26 mouse cellular contexts compared by ENCODE assay signal in the genomic region with DNA sequence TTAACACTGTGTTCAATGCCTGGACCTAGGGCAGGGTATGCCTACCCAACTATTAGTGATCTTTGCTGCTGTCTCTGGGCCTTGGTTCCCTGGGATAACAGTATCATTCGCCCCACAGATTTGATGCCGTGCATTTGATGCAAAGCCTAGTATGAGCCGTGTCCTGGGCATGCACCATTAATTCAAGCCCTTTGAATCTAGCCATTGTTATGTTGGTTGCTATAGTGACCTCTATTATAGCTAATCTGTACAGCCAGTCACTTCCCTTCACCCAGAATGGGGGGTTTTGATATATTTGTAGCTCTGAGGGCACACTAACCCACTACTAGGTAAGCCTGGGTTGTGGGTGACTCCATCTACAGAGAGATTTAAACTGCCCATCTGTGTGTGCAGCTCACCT. TPM values are rescaled to one million over a fixed set of nuclear protein-coding genes. Genes with fewer than 3 reads are reported as not detected.
A peak's percentile ranks its signal among the peaks of the same experiment; 100 is the strongest.
DNase-seq lines count a peak whose midpoint lies in the region; ATAC-seq and TF ChIP-seq lines count a peak whose summit lies in the region.
"Had no signal": no experiment of that assay in that cellular context is flagged by ENCODE, and none has a peak within 500 bp of the region (broad histone marks: within the 10 kb centered on the region; RNA-seq: fewer than 3 reads in every experiment).

No protein-coding gene starts in this region.

- H3K9me3 ChIP-seq in forebrain, embryonic 11.5 days (ENCODE audit: control insufficient read depth, low read length), result no peaks in the 10 kb centered on the region
- H3K9me3 ChIP-seq in forebrain, embryonic 12.5 days, result no peaks in the 10 kb centered on the region
- no peaks in the 10 kb centered on the region for H3K9me3 ChIP-seq in hindbrain, embryonic 12.5 days (replicated peaks)
- H3K9me3 ChIP-seq in hindbrain, embryonic 16.5 days (ENCODE audit: control insufficient read depth, low read length), result no peaks in the 10 kb centered on the region
- no peaks in the 10 kb centered on the region for H3K9me3 ChIP-seq in midbrain, embryonic 14.5 days (ENCODE audit: control insufficient read depth, low read length)
- H3K9me3 ChIP-seq in midbrain, embryonic 15.5 days, result no peaks in the 10 kb centered on the region
- peaks cover 6% of the 10 kb centered on the region for H3K9me3 ChIP-seq in ES-Bruce4 (replicated peaks; ENCODE audit: control insufficient read depth, insufficient read depth, low read length, poor library complexity, severe bottlenecking)
- H3K9me3 ChIP-seq: embryonic facial prominence, embryonic 12.5 days; embryonic facial prominence, embryonic 15.5 days; forebrain, embryonic 15.5 days; G1E; heart, embryonic 12.5 days; heart, embryonic 15.5 days; hindbrain, embryonic 10.5 days had no signal

- H3K9ac ChIP-seq in forebrain, embryonic 11.5 days (ENCODE audit: low read length), result no peak overlapping the region
- no peak overlapping the region for H3K9ac ChIP-seq in forebrain, embryonic 12.5 days
- no peak overlapping the region for H3K9ac ChIP-seq in hindbrain, embryonic 12.5 days
- H3K9ac ChIP-seq in hindbrain, embryonic 16.5 days (ENCODE audit: low read depth, low read length), result no peak overlapping the region
- no peak overlapping the region for H3K9ac ChIP-seq in midbrain, embryonic 14.5 days (replicated peaks; ENCODE audit: low read length)
- H3K9ac ChIP-seq in midbrain, embryonic 15.5 days, result no peak overlapping the region
- peak overlapping the region; percentile 16; the same call in 1 of the 2 replicates for H3K9ac ChIP-seq in ES-Bruce4 (ENCODE audit: low read depth, poor library complexity, severe bottlenecking)
- H3K9ac ChIP-seq: embryonic facial prominence, embryonic 12.5 days; embryonic facial prominence, embryonic 15.5 days; forebrain, embryonic 15.5 days; heart, embryonic 12.5 days; heart, embryonic 15.5 days had no signal

- H3K27ac ChIP-seq in forebrain, embryonic 11.5 days (ENCODE audit: low read depth, low read length), result no peak overlapping the region
- no peak overlapping the region for H3K27ac ChIP-seq in forebrain, embryonic 12.5 days
- H3K27ac ChIP-seq in hindbrain, embryonic 12.5 days, result no peak overlapping the region
- H3K27ac ChIP-seq in hindbrain, embryonic 16.5 days (ENCODE audit: low read depth, low read length), result no peak overlapping the region
- H3K27ac ChIP-seq in midbrain, embryonic 14.5 days (replicated peaks; ENCODE audit: low read depth, low read length), result no peak overlapping the region
- H3K27ac ChIP-seq in midbrain, embryonic 15.5 days, result no peak overlapping the region
- no peak overlapping the region for H3K27ac ChIP-seq in ES-Bruce4 (ENCODE audit: insufficient read depth, low read length)
- H3K27ac ChIP-seq: embryonic facial prominence, embryonic 12.5 days; embryonic facial prominence, embryonic 15.5 days; forebrain, embryonic 15.5 days; heart, embryonic 15.5 days; hindbrain, embryonic 10.5 days; hindbrain, postnatal 0 days had no signal

- no peak overlapping the region for H3K4me3 ChIP-seq in forebrain, embryonic 11.5 days (ENCODE audit: low read depth, low read length)
- no peak overlapping the region for H3K4me3 ChIP-seq in forebrain, embryonic 12.5 days (replicated peaks)
- H3K4me3 ChIP-seq in hindbrain, embryonic 12.5 days, result no peak overlapping the region
- H3K4me3 ChIP-seq in hindbrain, embryonic 16.5 days (ENCODE audit: low read length), result no peak overlapping the region
- no peak overlapping the region for H3K4me3 ChIP-seq in midbrain, embryonic 14.5 days (replicated peaks; ENCODE audit: low read depth, low read length)
- no peak overlapping the region for H3K4me3 ChIP-seq in midbrain, embryonic 15.5 days
- peak overlapping the region; percentile 70 for H3K4me3 ChIP-seq in ES-Bruce4 (ENCODE audit: low read depth, low read length)
- H3K4me3 ChIP-seq: embryonic facial prominence, embryonic 12.5 days; embryonic facial prominence, embryonic 15.5 days; forebrain, embryonic 15.5 days; heart, embryonic 12.5 days; heart, embryonic 15.5 days; hindbrain, embryonic 10.5 days had no signal

- no peaks in the 10 kb centered on the region for H3K36me3 ChIP-seq in forebrain, embryonic 11.5 days (ENCODE audit: control insufficient read depth, insufficient read depth, low read length)
- H3K36me3 ChIP-seq in forebrain, embryonic 12.5 days (replicated peaks), result no peaks in the 10 kb centered on the region
- no peaks in the 10 kb centered on the region for H3K36me3 ChIP-seq in hindbrain, embryonic 12.5 days
- no peaks in the 10 kb centered on the region for H3K36me3 ChIP-seq in hindbrain, embryonic 16.5 days (ENCODE audit: control insufficient read depth, insufficient read depth, low read length)
- H3K36me3 ChIP-seq in midbrain, embryonic 14.5 days (ENCODE audit: control insufficient read depth, insufficient read depth, low read length), result no peaks in the 10 kb centered on the region
- H3K36me3 ChIP-seq in midbrain, embryonic 15.5 days (replicated peaks), result no peaks in the 10 kb centered on the region
- H3K36me3 ChIP-seq in ES-Bruce4 (ENCODE audit: control insufficient read depth, insufficient read depth, low read length, poor library complexity, severe bottlenecking), result no peaks in the 10 kb centered on the region
- H3K36me3 ChIP-seq: embryonic facial prominence, embryonic 12.5 days; embryonic facial prominence, embryonic 15.5 days; forebrain, embryonic 15.5 days; G1E; heart, embryonic 12.5 days; heart, embryonic 15.5 days; hindbrain, embryonic 10.5 days had no signal

- peaks cover 15% of the 10 kb centered on the region for H3K4me1 ChIP-seq in forebrain, embryonic 11.5 days (replicated peaks; ENCODE audit: control insufficient read depth, insufficient read depth, low read length)
- peaks cover 48% of the 10 kb centered on the region for H3K4me1 ChIP-seq in forebrain, embryonic 12.5 days
- peaks cover 22% of the 10 kb centered on the region for H3K4me1 ChIP-seq in hindbrain, embryonic 12.5 days
- peaks cover 6% of the 10 kb centered on the region for H3K4me1 ChIP-seq in hindbrain, embryonic 16.5 days (ENCODE audit: control insufficient read depth, insufficient read depth, low read depth, low read length)
- H3K4me1 ChIP-seq in midbrain, embryonic 14.5 days (ENCODE audit: control insufficient read depth, insufficient read depth, low read length), result peaks cover 29% of the 10 kb centered on the region
- H3K4me1 ChIP-seq in midbrain, embryonic 15.5 days, result peaks cover 16% of the 10 kb centered on the region
- H3K4me1 ChIP-seq in ES-Bruce4 (ENCODE audit: control insufficient read depth, insufficient read depth, low read length), result no peaks in the 10 kb centered on the region
- H3K4me1 ChIP-seq: embryonic facial prominence, embryonic 12.5 days; heart, embryonic 12.5 days; heart, embryonic 15.5 days had no signal

- DNase-seq in forebrain, embryonic 11.5 days (ENCODE audit: low spot score), result no peak
- peak; percentile 51 for DNase-seq in midbrain, embryonic 14.5 days
- DNase-seq: adrenal gland, postnatal 10 days; adrenal gland, postnatal 36 days; cerebellum, adult 18-20 months; cerebellum, adult 9-10 months; cerebellum, postnatal 25 days; gastrocnemius, postnatal 25 days; heart, adult 18-20 months; heart, postnatal 10 days; heart, postnatal 36 days had no signal

- WGBS in forebrain, embryonic 11.5 days, result 25% methylated on average over 3 of the region's 3 CpGs
- WGBS in forebrain, embryonic 12.5 days, result 31% methylated on average over 3 of the region's 3 CpGs
- 50% methylated on average over 3 of the region's 3 CpGs for WGBS in hindbrain, embryonic 12.5 days
- 23% methylated on average over 3 of the region's 3 CpGs for WGBS in hindbrain, embryonic 16.5 days
- 7% methylated on average over 3 of the region's 3 CpGs for WGBS in midbrain, embryonic 14.5 days
- 11% methylated on average over 3 of the region's 3 CpGs for WGBS in midbrain, embryonic 15.5 days

- TF ChIP-seq EP300 in ES-Bruce4 (IDR thresholded peaks at IDR 0.05; ENCODE audit: insufficient read depth, low read depth, low read length), result no peak

- ATAC-seq in forebrain, embryonic 11.5 days (replicated peaks; ENCODE audit: low FRiP score), result peak; percentile 37; the same call in 1 of the 2 replicates
- no peak for ATAC-seq in forebrain, embryonic 12.5 days (ENCODE audit: low FRiP score)
- peak; percentile 49; the same call in 1 of the 2 replicates for ATAC-seq in hindbrain, embryonic 12.5 days (ENCODE audit: low FRiP score)
- no peak for ATAC-seq in hindbrain, embryonic 16.5 days
- ATAC-seq in midbrain, embryonic 14.5 days (ENCODE audit: low FRiP score, low TSS enrichment), result no peak
- ATAC-seq in midbrain, embryonic 15.5 days (replicated peaks), result no peak
- ATAC-seq: forebrain, embryonic 15.5 days; hindbrain, postnatal 0 days; inflammation-experienced regulatory T-cells, adult 6 months; Patski had no signal

- TF ChIP-seq POLR2A in ES-Bruce4 (IDR thresholded peaks at IDR 0.05; ENCODE audit: insufficient read depth, low read length), result no peak

- H3K27me3 ChIP-seq in forebrain, embryonic 11.5 days (ENCODE audit: control insufficient read depth, insufficient read depth, low read length), result peaks cover 41% of the 10 kb centered on the region
- H3K27me3 ChIP-seq in forebrain, embryonic 12.5 days, result peaks cover 72% of the 10 kb centered on the region
- H3K27me3 ChIP-seq in hindbrain, embryonic 12.5 days, result peaks cover 90% of the 10 kb centered on the region
- H3K27me3 ChIP-seq in hindbrain, embryonic 16.5 days (replicated peaks; ENCODE audit: control insufficient read depth, insufficient read depth, low read length), result peaks cover 35% of the 10 kb centered on the region
- peaks cover 34% of the 10 kb centered on the region; the same call in 1 of the 2 replicates for H3K27me3 ChIP-seq in midbrain, embryonic 14.5 days (ENCODE audit: control insufficient read depth, insufficient read depth, low read length)
- peaks cover 16% of the 10 kb centered on the region for H3K27me3 ChIP-seq in midbrain, embryonic 15.5 days (replicated peaks)
- no peaks in the 10 kb centered on the region for H3K27me3 ChIP-seq in ES-Bruce4 (ENCODE audit: control insufficient read depth, insufficient read depth, low read length, poor library complexity, severe bottlenecking)

- TF ChIP-seq CTCF in ES-Bruce4 (IDR thresholded peaks at IDR 0.05; ENCODE audit: low read depth, low read length), result no peak

- no peak overlapping the region for H3K4me2 ChIP-seq in forebrain, embryonic 11.5 days (ENCODE audit: low read depth, low read length, severe bottlenecking)
- H3K4me2 ChIP-seq in forebrain, embryonic 12.5 days, result no peak overlapping the region
- no peak overlapping the region for H3K4me2 ChIP-seq in hindbrain, embryonic 12.5 days (replicated peaks)
- no peak overlapping the region for H3K4me2 ChIP-seq in hindbrain, embryonic 16.5 days (ENCODE audit: low read length)
- H3K4me2 ChIP-seq in midbrain, embryonic 14.5 days (ENCODE audit: low read length), result no peak overlapping the region
- H3K4me2 ChIP-seq in midbrain, embryonic 15.5 days, result no peak overlapping the region
- H3K4me2 ChIP-seq: embryonic facial prominence, embryonic 12.5 days; embryonic facial prominence, embryonic 15.5 days; forebrain, embryonic 15.5 days; heart, embryonic 12.5 days; heart, embryonic 15.5 days had no signal

RNA-seq across cellular contexts. Expression of gene Olig1, which starts 40.3 kb away (rescaled TPM):
- 9.0 and 12.3 TPM in 2 replicates for polyA plus RNA-seq in forebrain, embryonic 11.5 days (2014; fragmentation: Nextera tagmentation; extraction: Ambion mirVana)
- 9.9 and 11.8 TPM in 2 replicates for polyA plus RNA-seq in forebrain, embryonic 12.5 days (2016; fragmentation: Nextera tagmentation; extraction: Ambion mirVana)
- polyA plus RNA-seq in hindbrain, embryonic 12.5 days (2016; fragmentation: Nextera tagmentation; extraction: Ambion mirVana), result 2.7 and 5.2 TPM in 2 replicates
- 153 and 190 TPM in 2 replicates for polyA plus RNA-seq in hindbrain, embryonic 16.5 days (2015; fragmentation: Nextera tagmentation; extraction: Ambion mirVana)
- 43.7 and 57.0 TPM in 2 replicates for polyA plus RNA-seq in midbrain, embryonic 14.5 days (2014; fragmentation: Nextera tagmentation; extraction: Ambion mirVana)
- 79.2 and 81.5 TPM in 2 replicates for polyA plus RNA-seq in midbrain, embryonic 15.5 days (2015; fragmentation: Nextera tagmentation; extraction: Ambion mirVana)
- 43.8 and 44.3 TPM in 2 replicates for polyA plus RNA-seq in ES-Bruce4 (2011; ENCODE audit: insufficient read depth, insufficient read length, low read depth, missing spikeins)
- polyA plus RNA-seq: G1E; heart, embryonic 12.5 days; inflammation-experienced regulatory T-cells, adult 6 months; Patski had no signal

Comparison
In these comparisons a context has a peak if more than half of its experiments do, and no peak if none do; other contexts are left out.
1. ATAC-seq: peak in forebrain, embryonic 11.5 days (single experiment) and hindbrain, embryonic 12.5 days (single experiment); none in forebrain, embryonic 12.5 days (single experiment), hindbrain, embryonic 16.5 days (single experiment), midbrain, embryonic 14.5 days (single experiment) and midbrain, embryonic 15.5 days (single experiment).